Mouse (Mus musculus): ENCODE measurements around the gene Qpct.

GRCm38 (mm10) chr17:79020208-79020983 is 31.3 kb upstream of the Qpct start, which contains the start of gene Prkd3:
- no peak for TF ChIP-seq CTCF (IDR thresholded peaks at IDR 0.05; ENCODE audit: insufficient read depth, low read depth, low read length)
- TF ChIP-seq POLR2A (IDR thresholded peaks at IDR 0.05; ENCODE audit: insufficient read depth, low read depth, low read length), result no peak
